Mouse (Mus musculus) neutrophil, adult 83 days (primary cell): ENCODE measurements around the gene Capza3. TPM values are rescaled to one million over a fixed set of nuclear protein-coding genes. Genes with fewer than 3 reads are reported as not detected.

Experiments
- total RNA-seq, 2 experiments: library from RNA; stranded (reverse); gene quantifications; one replicate each; pipeline ENCODE4 v1.2.4; 2023

Gene Capza3
- not detected for total RNA-seq

GRCm38 (mm10) chr6:140040952-140041351 lies at the start of gene Capza3:
Gene Capza3 (plus strand): TSS chr6:140041252.

GRCm38 (mm10) chr6:140041357-140041756 lies 305 bp downstream of the Capza3 start, which contains the start of gene Plcz1:
Gene Plcz1 (minus strand): TSS chr6:140041457.

Other genes starting within 250 kb of the Capza3 start
- not detected for gene Plcz1, start 205 bp downstream of the Capza3 start, total RNA-seq